Mouse (Mus musculus) kidney, adult 9 months (tissue): ENCODE results near the gene Tmem108.

Source experiments
- DNase-seq: peaks from one replicate; pipeline ENCODE4 v3.0.0; 2022

The Tmem108 gene

DNA sequence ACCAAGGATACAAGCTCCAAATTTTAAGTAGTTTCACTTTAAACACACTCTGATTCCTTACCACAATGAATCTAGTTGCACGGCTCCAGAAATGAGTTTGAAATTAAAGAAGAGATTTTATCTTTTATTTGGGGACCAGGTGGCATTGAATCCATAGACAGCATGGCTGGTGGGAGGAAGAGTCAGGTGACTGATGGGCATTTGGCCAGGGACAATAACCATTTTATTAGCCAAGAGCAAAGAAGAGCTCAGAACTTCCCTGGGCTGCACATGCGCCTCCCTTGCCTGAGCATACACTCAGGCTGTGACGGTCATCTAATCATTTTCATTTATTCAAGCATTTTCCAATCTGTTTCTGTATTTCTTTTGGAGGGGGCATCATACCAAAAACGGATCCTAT lies 135.5 kb downstream of the Tmem108 start:
- DNase-seq, result no peak

DNA sequence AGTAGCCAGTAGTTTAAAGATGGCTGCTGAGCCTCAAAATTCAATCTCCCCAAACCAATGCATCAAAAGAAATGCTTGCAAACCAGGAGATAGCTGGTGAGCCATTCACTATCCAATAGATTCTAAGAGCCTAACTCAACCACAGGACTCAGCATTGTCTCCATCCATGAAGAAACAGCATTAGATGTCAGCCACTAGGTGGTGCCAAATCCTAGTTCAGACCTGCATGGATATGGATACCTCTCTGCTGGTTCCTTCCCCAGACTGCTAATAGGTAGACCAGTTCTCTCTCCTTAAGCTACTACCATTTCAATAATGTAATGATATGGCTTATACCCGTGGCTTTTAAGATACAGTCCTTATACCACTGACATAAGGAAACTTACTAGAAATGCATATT lies 137.0 kb downstream of the Tmem108 start:
- peak; percentile 83 for DNase-seq

DNA sequence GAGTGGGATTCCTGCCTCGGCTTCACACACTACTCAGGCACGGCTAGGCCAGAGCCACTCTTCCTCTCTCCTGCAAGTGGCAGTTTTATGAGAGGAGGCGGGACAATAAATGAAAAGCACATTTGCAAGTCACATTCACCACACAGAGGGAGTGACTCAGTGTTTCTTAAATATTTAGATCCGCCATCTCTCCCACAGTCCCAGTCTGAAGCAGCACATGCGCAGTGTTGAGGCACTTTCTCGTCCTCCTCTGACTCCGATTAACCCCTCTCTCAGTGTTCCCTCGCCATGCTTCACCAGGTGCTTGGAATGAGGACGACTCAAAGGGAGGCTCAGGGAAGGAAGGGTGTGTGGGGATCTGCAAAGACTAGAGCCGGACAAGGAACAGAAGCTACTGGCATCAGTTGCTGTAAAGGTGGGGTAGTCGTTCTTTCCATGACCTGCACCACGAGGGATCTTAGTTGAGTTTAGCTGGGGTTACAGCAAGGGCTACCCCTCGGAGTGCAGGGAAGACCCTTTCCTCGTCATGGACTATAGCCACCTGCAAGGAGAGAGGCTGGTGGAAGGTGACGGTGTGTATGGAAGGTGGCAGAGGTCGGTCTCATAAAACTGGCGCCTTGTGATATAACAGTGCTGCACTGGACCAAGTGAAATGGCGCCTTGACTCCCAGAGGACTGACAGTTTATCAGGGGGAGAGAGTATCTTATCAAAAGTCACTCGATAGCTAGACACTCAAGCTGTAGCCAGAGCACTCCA lies 137.9 kb downstream of the Tmem108 start:
- DNase-seq, result peak; percentile 91

DNA sequence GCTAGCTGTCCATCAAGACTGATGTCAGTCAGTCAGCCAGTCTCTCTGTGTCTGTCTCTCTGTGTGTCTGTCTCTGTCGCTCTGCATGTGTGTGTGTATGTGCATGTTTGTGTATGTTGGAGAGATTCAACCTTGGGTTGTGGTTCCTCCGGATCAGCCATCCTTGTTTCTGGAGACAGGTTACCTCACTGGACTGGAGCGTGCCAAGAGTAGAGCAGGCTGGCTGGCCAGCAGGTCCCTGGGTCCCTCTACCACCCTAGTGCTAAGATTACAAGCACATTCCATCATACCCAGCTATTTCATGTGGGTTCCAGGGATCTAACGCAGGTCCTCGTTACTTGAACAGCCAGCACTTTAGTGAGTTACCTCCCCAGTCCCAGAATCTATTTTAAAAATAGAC lies 138.6 kb downstream of the Tmem108 start:
- no peak for DNase-seq

DNA sequence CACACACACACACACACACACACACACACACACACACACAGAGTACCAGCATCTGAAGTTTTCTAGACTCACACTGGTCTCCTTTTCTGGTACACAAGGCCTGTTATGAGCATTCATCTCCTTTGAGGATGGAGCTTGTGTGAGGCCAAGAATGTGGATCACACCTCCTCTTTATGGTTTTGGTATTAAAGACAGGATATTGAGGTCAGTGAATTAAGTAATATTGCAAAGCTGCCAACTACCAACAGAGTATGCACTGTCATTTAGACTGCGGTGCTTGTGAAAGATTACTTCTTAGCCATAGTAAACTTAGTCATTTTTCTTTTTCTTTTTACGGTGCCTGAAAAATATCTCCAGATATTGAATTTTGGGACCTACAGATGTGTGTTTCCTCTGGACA lies 139.8 kb downstream of the Tmem108 start:
- no peak for DNase-seq

DNA sequence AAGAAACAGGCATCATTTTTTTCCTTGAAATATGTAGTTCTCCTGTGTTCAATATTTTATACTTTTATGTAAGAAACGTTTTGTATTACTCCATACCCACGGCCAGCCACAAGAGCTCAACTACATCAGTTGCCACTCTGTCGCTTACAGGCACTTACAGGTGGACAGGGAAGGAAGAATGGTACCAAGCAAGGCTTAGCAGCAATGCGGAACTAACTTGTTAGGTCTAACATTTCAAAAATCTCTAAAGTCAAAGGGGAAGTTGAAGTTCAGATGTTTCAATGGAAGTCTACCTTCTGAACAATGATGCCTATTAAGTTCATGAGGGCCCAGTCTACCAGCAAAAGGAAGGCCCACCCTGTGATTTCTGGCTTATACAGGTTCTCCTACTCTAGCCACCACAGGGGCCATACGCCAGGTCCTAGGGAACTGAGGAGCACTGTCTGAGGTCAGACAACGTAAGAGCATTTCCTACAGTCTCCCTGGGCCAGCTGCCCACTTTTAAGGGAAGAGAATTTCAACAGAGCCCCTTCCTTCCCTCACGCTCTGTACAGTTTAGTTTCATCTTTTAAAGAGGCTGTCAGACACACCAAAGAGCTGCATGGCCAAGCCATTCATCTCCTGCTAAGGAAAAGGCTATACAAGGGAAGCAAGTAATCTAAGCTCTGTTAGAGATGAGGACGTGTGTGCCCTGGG lies 141.0 kb downstream of the Tmem108 start:
- no peak for DNase-seq

DNA sequence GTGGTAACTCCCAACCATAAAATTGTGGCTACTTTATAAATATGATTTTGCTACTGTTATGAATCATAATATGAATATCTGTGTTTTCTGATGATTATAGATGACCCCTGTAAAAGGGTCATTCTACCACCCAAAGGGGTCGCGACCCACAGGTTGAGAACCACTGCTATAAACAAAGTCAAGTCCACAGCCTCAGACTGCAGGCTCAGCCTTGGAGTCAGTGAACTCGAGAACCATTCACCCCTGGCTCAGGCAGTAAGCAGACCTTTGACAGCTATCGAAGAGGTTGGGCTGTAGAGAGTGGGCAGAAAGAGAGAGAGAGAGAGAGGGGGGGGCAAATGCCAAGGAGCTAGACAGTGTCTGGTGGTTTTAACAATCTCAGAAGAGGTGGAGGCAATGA lies 147.4 kb downstream of the Tmem108 start:
- peak; percentile 56 for DNase-seq

DNA sequence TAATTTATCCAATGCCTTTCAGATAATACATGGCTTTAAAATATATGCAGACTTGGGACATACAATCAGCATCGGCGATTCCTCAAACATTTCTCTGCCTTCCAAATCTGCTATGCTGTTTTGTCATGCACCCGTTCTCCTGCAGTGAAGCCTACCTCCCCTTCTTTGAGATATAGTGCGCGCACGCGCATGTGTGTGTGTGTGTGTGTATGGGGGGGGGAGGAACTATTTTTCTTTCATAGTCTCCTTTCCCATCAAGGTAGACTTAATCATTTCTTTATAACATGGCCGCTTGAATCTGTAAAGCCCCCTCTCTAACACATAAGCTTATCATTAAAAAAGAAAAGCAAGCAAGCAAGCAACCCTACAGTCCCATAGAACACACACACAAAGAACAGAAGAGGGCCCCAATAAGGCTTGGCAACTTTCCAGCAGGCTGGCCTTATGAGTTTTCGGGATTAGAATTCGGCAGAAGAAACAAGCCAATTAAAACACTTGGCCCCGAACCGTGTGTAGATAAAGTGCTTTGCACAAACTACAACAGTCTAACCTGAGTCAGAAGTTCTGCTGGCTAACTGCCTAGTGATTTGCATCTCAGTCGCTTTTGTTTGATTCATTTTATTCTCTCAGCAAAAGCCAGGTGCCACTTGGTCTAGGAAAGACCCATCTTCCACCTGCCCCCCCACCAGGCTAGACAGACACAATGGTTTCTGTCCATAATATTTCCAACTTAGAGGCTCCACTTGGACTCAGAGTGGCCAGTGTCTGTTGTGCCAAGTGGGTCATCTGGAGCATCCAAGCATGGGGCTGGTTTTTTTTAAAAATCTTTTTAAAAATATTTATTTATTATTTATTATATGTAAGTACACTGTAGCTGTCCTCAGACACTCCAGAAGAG lies 153.2 kb downstream of the Tmem108 start:
- no peak for DNase-seq

DNA sequence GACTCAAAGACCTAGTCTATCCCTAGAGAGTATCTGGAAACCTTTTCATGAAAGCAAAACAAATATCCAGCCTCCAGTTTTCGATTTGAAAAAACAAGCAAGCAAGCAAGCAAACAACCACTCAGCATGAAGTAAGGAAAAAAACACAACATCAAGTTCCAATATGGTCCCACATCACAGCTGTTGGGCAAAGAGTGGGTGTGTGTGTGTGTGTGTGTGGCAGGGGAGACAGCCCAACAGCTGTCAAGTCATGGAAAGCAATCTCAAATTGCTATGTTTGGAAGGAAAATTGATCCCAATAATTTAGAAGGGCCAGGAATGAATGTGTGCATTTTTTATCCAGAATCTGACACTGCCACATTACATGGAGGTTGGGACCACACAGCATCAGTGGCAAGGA lies 155.6 kb downstream of the Tmem108 start:
- DNase-seq, result no peak

DNA sequence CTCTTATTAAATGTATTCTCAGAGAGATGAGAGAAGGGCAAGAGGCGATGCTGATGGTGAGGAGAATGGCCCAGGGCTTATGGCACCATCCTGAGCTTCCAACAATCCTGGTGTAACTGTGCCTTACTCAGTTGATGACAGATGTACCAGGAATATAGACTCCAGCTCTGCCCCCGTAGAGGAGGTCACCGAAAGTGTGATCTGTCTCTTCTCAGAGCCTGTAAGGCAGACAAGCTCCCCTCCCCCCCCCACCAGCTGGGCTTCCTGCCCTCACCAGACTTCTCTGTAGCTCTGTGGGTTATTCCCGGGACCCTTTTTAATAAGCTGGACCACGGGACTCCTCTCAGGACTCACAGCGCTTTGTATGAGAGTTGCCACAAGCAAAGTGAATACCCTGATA lies 157.8 kb downstream of the Tmem108 start:
- no peak for DNase-seq

DNA sequence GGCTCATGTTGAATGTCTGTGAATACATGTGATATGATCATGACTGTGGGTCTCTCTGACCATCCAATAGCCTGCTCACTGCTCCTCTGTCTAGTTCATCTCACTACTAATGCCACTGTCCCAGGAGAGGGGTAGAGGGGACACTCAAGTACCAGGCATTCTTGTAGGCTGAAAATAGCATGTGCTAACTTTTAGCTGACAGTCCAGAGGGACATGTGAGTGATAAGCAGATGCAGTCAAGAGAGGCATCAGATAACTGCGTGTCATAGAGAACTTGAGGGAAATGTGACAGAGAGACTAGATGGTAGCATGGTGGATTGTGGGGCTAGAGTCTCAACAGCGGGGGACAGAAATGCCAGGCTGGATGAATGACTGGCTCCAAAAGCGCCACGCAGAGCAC lies 159.8 kb downstream of the Tmem108 start:
- no peak for DNase-seq

DNA sequence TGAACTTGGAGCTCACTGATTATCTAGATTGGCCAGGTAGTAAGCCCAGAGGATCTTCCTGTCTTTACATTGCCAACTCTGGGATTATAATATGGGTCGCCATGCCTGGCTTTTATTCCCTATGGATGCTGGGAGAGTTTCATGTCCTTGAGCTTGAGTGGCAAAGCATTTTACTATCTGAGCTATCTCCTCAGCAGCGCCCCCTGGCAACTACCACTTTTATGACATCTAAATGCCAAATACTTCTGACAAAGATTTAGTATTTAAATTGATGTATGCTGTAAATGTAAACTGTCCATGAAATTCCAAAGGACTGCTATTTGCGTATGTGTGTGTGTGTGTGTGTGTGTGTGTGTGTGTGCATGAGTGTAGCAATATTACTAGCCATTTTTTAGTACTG lies 160.8 kb downstream of the Tmem108 start:
- DNase-seq, result peak; percentile 12

DNA sequence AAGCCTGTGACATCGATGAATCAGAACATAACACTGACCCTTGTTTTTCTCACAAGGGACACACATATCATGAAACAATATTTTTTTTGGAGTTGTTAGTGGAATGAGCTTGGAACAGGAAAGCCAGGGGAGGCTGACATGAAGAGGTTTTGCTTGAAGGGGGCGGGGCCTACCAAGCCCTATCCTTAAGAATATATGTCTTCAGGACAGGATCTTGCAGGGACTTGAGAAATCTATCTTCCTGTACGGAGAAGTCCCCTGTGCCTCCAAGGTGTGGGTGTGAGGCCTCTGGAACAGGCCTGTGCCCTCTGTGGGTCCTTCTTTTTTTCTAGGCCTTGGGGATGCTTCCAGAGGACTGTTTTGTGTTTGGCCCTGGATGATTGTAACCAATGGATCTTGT lies 161.7 kb downstream of the Tmem108 start:
- no peak for DNase-seq

DNA sequence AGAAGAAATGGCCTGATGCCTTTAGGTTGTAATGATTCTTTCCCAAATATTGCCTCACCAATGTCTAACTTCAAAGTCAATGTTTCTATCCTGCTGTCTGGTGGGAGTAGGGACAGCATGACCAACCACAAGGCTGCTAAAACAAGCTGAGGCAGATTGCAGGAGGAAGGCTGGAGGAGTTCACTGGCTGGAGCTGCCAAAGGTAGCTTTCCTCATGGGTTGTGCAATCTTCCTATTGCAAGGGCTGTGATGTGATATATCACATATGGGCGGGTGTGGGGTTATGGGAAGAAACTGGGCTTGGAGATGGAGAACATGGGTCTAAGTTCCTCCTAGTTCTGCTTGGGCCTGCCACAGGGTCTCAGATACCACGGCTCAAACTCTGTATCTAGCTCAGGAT lies 163.8 kb downstream of the Tmem108 start:
- no peak for DNase-seq

DNA sequence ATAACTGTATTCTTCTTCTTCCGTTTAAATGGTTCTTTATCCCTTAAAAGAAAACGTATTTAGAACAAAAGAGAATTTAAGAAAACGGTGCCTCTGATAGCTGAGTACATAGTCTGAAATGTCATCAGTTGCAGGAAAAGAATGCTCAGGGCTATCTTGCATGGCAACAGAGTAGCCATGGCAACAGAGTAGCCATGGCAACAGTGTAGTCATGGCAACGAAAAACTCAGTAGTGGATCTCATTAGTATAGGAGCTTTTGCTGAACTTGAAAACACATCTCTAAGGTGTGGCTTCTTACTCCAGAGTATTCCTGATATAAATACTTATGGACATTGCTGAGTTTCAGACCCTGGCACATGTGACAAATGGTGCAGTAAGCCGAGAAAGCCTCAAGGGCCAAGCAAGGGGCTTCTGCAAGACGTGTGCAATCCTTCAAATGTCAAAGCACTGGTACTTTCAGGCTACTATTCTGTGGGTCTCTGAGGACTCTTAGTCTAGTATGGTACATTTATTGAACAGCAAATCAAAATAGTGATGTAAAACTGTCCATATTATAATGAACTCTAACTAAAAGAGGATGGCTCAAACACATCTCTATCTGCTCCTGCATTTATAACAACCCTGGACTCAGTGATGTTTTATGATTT lies 166.3 kb downstream of the Tmem108 start:
- no peak for DNase-seq

DNA sequence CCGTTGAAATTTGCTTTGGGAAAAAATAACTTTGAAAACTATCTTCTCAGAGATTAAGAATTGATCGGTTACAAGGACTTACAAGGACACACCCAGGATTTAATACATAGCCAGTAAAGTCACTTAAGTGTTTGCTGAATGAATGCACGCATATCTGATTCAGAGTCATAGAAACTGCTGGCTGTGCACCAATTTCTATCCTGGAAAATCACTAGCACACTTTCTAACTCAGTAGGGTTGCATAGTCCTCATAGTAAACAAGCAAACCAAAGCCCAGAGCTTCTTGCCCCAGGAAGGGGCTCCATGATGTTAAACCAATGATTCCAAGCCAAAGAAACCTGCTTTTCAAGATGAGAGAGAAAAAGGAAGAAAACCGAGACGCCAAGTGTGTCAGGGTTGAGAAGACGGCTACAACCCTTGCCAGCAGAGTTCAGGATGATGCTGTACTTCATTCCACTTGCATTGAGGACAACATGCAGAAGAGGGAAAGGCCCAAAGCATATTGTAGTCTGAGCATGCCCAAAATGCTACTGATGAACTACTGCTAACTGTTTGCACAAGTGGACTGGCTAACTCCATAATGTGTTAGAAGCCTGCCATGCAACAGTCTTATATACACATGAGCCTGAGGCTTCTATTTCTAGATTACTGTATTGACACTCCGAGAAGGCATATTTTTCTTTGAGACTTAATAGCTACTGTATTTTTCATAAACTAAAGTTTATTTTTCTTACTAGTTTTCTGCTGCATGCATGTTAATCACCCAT lies 167.0 kb downstream of the Tmem108 start:
- no peak for DNase-seq

DNA sequence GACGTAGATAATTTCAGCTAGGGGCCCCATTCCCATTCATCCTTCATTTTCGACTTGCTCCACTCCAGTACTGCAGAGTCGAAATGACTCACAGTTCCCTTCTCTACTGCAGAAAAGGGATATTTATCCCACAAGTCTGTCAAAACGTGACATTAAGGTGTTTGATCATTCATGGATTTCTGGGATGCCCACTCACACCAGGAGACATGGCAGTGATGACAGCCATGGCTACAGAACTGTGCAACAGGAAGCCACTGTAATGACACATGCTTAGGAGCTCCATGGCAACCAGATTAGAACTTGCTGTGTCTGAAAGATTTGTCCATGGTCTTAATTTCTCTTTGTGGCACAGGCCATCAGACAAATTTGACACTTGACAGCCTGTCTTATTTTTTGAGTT lies 168.6 kb downstream of the Tmem108 start:
- no peak for DNase-seq

DNA sequence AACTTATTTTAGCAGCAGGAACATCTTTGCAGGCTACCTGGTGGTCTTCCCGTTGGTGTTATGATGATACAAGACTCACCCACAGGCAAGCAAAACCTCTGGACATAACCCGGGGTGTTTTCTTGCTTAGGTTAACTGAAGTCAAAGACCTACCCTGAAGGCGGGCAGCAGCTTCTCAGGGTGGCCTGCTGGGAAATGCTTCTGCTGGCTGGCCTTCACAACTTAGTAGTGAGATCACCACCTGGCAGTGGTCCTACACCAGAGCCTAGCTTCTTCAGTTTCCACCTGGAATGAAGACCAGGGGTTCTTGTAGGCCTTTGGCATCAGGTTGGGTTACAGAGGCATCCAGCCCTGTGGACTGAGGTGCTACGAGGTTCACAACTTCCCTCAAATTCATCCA lies 169.7 kb downstream of the Tmem108 start:
- DNase-seq, result no peak

DNA sequence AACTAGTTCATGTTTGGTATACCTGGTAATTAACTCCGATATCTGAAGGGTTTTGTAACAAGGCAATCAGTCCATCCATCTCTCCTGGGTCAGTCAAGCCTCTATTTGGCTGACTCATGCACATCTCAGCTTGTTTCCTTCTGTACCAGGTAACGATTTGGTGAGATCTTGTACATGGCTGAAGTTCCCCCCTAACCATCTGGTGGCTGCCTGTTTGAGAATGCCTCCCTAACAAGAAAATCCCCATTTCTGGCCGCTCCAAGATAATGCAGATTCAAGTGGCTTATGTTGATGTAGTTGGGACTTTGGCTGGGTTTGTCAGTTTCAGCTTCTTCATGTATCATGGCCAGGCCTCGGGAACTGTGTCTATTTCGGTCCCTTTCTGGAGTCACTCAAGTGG lies 170.8 kb downstream of the Tmem108 start:
- no peak for DNase-seq

DNA sequence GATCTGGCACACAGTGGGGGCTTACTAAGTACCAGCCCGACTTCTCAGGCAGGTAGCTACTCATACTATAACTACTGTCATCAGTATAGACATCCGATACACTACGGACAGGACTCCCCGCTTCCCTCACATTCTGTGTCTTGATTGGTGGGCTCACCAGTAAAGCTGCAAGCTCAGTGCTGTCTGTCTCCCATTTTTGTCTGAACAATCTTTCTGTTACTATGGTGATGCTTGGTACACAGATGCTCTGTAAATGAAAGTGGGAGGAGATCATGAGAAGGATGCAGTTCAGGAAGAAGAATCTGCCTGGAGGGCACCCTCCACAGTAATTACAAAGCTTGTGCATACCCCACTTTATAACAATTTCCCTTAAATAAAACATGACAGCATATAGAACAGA lies 176.8 kb downstream of the Tmem108 start:
- no peak for DNase-seq

DNA sequence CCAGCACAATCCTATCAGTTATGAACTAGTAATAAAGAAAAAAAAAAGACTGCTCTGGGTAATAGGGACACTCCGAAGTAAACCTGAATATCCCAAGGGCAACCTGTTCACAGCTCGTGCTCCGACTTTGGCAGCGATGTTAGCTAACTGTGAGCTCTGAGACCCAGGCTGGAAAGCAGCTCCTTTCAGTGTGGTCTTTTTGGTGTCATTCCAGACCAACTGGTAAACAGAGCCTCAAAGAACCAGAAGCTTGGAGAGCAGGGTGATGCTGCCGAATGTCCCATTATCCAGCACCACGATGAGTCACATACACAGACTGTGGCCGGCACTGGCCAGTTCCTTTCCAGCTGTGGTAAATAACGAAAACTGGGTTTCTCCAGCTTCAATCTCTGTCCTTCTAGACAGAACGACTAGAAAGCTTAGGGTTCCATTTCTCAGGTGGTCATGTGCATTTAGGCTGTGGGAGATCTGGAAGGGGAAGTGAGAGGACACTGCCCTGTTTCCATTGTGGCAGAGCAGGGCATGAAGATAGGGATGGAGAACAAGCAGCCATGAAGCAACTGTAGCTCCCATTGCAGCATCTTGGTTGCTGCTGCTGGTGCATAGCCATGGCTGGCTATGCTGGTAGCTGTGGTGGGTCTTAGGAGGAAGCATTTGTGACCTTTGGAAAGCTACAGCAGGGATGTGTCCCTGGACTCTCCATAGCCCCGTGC lies 179.2 kb downstream of the Tmem108 start:
- no peak for DNase-seq

DNA sequence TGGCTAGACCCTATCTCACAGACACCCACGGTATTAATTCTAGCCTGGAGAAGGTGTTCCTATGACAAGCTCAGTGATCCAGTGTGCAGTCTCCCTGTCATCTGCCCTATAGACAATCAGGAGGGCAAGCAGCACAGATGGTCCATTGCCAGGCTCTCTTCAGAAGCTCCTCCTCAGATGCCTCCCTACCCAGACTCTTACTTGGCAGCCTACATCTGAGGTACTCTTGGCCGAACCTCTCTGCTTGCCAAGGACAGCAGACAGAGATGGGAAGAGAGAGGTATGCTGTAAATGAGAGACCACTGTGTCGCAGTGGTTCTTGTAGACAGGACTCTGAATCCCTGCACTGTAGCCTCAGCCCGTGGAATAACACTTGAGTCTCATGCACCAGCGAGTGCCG lies 181.0 kb downstream of the Tmem108 start:
- DNase-seq, result no peak
